Mouse (Mus musculus): ENCODE measurements around the gene Tmem230.

- no peak for TF ChIP-seq CTCF (IDR thresholded peaks at IDR 0.05; ENCODE audit: extremely low read depth, insufficient read length, insufficient replicate concordance, low read depth, low read length)
- TF ChIP-seq POLR2A (IDR thresholded peaks at IDR 0.05; ENCODE audit: low read depth, low read length): no peak
Observed at GRCm38 (mm10) chr2:132266086-132266485, 18.5 kb upstream of the Tmem230 start.

Measured in small intestine, adult 2 months (tissue).